Mouse (Mus musculus): ENCODE results near the gene Eloa. TPM values are rescaled to one million over a fixed set of nuclear protein-coding genes. Genes with fewer than 3 reads are reported as not detected.

The Eloa gene
- polyA plus RNA-seq, 1 experiment: 17.2 TPM

- H3K36me3 ChIP-seq (ENCODE audit: control insufficient read depth, insufficient read depth): peaks cover 5% of the 10 kb centered on the region
- H3K4me2 ChIP-seq (ENCODE audit: low read depth): no peak overlapping the region
- H3K79me2 ChIP-seq (ENCODE audit: control insufficient read depth, insufficient read depth): no peaks in the 10 kb centered on the region
- no peaks in the 10 kb centered on the region for H3K27me3 ChIP-seq (ENCODE audit: control insufficient read depth, insufficient read depth, insufficient read length)
- TF ChIP-seq REST (IDR thresholded peaks at IDR 0.05; ENCODE audit: insufficient read depth, insufficient read length) (no peak), SRF (IDR thresholded peaks at IDR 0.05; ENCODE audit: control insufficient read depth, insufficient read length, low read depth) (no peak), POLR2AphosphoS2 (IDR thresholded peaks at IDR 0.05; ENCODE audit: insufficient read length, low read depth) (no peak), TCF3 (IDR thresholded peaks at IDR 0.05; ENCODE audit: insufficient read length, low read depth) (no peak), MAX (IDR thresholded peaks at IDR 0.05; ENCODE audit: low read depth) (no peak), MYOG (IDR thresholded peaks at IDR 0.05; ENCODE audit: control insufficient read depth in 1 of 3, insufficient read depth in 1 of 3, insufficient read length in 2 of 3, low read depth in 2 of 3) (no peak), E2F4 (IDR thresholded peaks at IDR 0.05; ENCODE audit: insufficient read depth) (no peak), TCF12 (IDR thresholded peaks at IDR 0.05; ENCODE audit: insufficient read depth, poor library complexity, severe bottlenecking) (no peak), POLR2A (IDR thresholded peaks at IDR 0.05; ENCODE audit: insufficient read length, low read depth) (no peak), USF1 (IDR thresholded peaks at IDR 0.05; ENCODE audit: low read depth) (no peak), CEBPB (IDR thresholded peaks at IDR 0.05; ENCODE audit: insufficient read depth, poor library complexity, severe bottlenecking) (no peak), MYOD1 (IDR thresholded peaks at IDR 0.05; ENCODE audit: control insufficient read depth in 1 of 3, insufficient read length in 2 of 3, low read depth in 2 of 3) (no peak)
- H3K4me3 ChIP-seq: no peak overlapping the region
- H3ac ChIP-seq (ENCODE audit: control insufficient read depth, insufficient read length): no peak overlapping the region
Measured at GRCm38 (mm10) chr4:135958354-135958753, 63.2 kb downstream of the Eloa start.

DNA sequence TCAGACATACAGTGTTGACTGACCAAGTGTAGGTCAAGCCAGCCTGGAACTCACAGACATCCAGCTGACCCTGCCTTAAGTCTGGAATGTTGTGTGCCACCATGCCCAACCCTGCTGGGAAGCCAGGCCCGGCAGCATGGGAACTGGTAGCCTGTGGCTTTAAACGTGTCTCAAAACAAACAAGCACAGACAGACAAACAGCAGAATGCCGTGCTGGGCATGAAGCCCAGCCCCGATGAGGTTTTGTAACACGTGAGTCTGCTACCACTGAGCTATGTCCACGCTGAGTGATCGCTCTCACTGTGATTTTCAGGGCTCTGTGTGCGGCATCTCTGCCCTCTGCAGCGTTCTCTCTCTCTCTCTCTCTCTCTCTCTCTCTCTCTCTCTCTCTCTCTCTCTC is 65.7 kb downstream of the Eloa start:
- H3K79me2 ChIP-seq (ENCODE audit: control insufficient read depth, insufficient read depth): no peaks in the 10 kb centered on the region
- peaks cover 5% of the 10 kb centered on the region for H3K36me3 ChIP-seq (ENCODE audit: control insufficient read depth, insufficient read depth)
- H3K27me3 ChIP-seq (ENCODE audit: control insufficient read depth, insufficient read depth, insufficient read length): no peaks in the 10 kb centered on the region
- TF ChIP-seq CEBPB (IDR thresholded peaks at IDR 0.05; ENCODE audit: insufficient read depth, poor library complexity, severe bottlenecking) (no peak), MAX (IDR thresholded peaks at IDR 0.05; ENCODE audit: low read depth) (no peak), POLR2A (IDR thresholded peaks at IDR 0.05; ENCODE audit: insufficient read length, low read depth) (no peak), USF1 (IDR thresholded peaks at IDR 0.05; ENCODE audit: low read depth) (no peak), MYOD1 (IDR thresholded peaks at IDR 0.05; ENCODE audit: control insufficient read depth in 1 of 3, insufficient read length in 2 of 3, low read depth in 2 of 3) (no peak), TCF12 (IDR thresholded peaks at IDR 0.05; ENCODE audit: insufficient read depth, poor library complexity, severe bottlenecking) (no peak), E2F4 (IDR thresholded peaks at IDR 0.05; ENCODE audit: insufficient read depth) (no peak), TCF3 (IDR thresholded peaks at IDR 0.05; ENCODE audit: insufficient read length, low read depth) (no peak)
- H3K4me3 ChIP-seq: no peak overlapping the region
- no peak overlapping the region for H3ac ChIP-seq (ENCODE audit: control insufficient read depth, insufficient read length)
- H3K4me2 ChIP-seq (ENCODE audit: low read depth): no peak overlapping the region

GRCm38 (mm10) chr4:135954241-135954640 is 67.3 kb downstream of the Eloa start:
- TF ChIP-seq MAX (IDR thresholded peaks at IDR 0.05; ENCODE audit: low read depth): no peak
- TF ChIP-seq TCF12 (IDR thresholded peaks at IDR 0.05; ENCODE audit: insufficient read depth, poor library complexity, severe bottlenecking): no peak
- no peak overlapping the region for H3K4me3 ChIP-seq
- H3K36me3 ChIP-seq (ENCODE audit: control insufficient read depth, insufficient read depth): no peaks in the 10 kb centered on the region
- no peaks in the 10 kb centered on the region for H3K79me2 ChIP-seq (ENCODE audit: control insufficient read depth, insufficient read depth)
- no peak overlapping the region for H3K4me2 ChIP-seq (ENCODE audit: low read depth)
- no peaks in the 10 kb centered on the region for H3K27me3 ChIP-seq (ENCODE audit: control insufficient read depth, insufficient read depth, insufficient read length)
- no peak overlapping the region for H3ac ChIP-seq (ENCODE audit: control insufficient read depth, insufficient read length)

Other genes starting within 250 kb of the Eloa start
- gene Srsf10, start 166.0 kb downstream of the Eloa start, polyA plus RNA-seq (2012; fragmentation: generic; extraction: Trizol): 22.3 TPM
- gene Pnrc2, start 147.9 kb downstream of the Eloa start, polyA plus RNA-seq (2012; fragmentation: generic; extraction: Trizol): 45.2 TPM
- gene Cnr2, start 126.4 kb downstream of the Eloa start, polyA plus RNA-seq (2012; fragmentation: generic; extraction: Trizol): not detected
- gene Fuca1, start 101.0 kb downstream of the Eloa start, polyA plus RNA-seq (2012; fragmentation: generic; extraction: Trizol): 29.8 TPM
- gene Hmgcl, start 75.3 kb downstream of the Eloa start, polyA plus RNA-seq (2012; fragmentation: generic; extraction: Trizol): 44.1 TPM
- 51.3 TPM for gene Gale, start 58.0 kb downstream of the Eloa start, polyA plus RNA-seq (2012; fragmentation: generic; extraction: Trizol)
- 60.9 TPM for gene Lypla2, start 49.1 kb downstream of the Eloa start, polyA plus RNA-seq (2012; fragmentation: generic; extraction: Trizol)
- gene Pithd1, start 34.5 kb downstream of the Eloa start, polyA plus RNA-seq (2012; fragmentation: generic; extraction: Trizol): 35.2 TPM
- gene Rpl11, start 31.7 kb upstream of the Eloa start, polyA plus RNA-seq (2012; fragmentation: generic; extraction: Trizol): 1,551 TPM
- 15.2 TPM for gene Id3, start 121.7 kb upstream of the Eloa start, polyA plus RNA-seq (2012; fragmentation: generic; extraction: Trizol)
- gene E2f2, start 150.6 kb upstream of the Eloa start, polyA plus RNA-seq (2012; fragmentation: generic; extraction: Trizol): 56.3 TPM
- gene Asap3, start 184.6 kb upstream of the Eloa start, polyA plus RNA-seq (2012; fragmentation: generic; extraction: Trizol): 3.9 TPM
- gene Tcea3, start 226.0 kb upstream of the Eloa start, polyA plus RNA-seq (2012; fragmentation: generic; extraction: Trizol): 5.5 TPM